Mouse (Mus musculus): ENCODE measurements around the gene B4galt2. TPM values are rescaled to one million over a fixed set of nuclear protein-coding genes. Genes with fewer than 3 reads are reported as not detected.

Gene B4galt2
- 24.7 and 27.2 TPM in 2 replicates for polyA plus RNA-seq (2016; fragmentation: Nextera tagmentation; extraction: Ambion mirVana)

- peaks cover 56% of the 10 kb centered on the region for H3K36me3 ChIP-seq (replicated peaks)
- H3K4me1 ChIP-seq: peaks cover 65% of the 10 kb centered on the region
- peak; percentile 82 for DNase-seq (ENCODE audit: low spot score)
- no peaks in the 10 kb centered on the region for H3K27me3 ChIP-seq (replicated peaks; ENCODE audit: low read depth, poor library complexity, severe bottlenecking)
- under 1% methylated on average over 101 of the region's 103 CpGs for WGBS
- H3K4me3 ChIP-seq: peak within 1 kb of the TSS; percentile 94
- no peaks in the 10 kb centered on the region for H3K9me3 ChIP-seq
- H3K27ac ChIP-seq (replicated peaks): peak within 1 kb of the TSS; percentile 95
Observed at GRCm38 (mm10) chr4:117882701-117883691, at the start of gene B4galt2. Gene B4galt2, minus strand, starts transcription at chr4:117883487.

- H3K9me3 ChIP-seq: no peaks in the 10 kb centered on the region
- H3K27me3 ChIP-seq (replicated peaks; ENCODE audit: low read depth, poor library complexity, severe bottlenecking): peaks cover 70% of the 10 kb centered on the region
- under 1% methylated on average over 33 of the region's 33 CpGs for WGBS
- H3K27ac ChIP-seq (replicated peaks): peak within 1 kb of the TSS; percentile 70
- peaks cover 4% of the 10 kb centered on the region for H3K36me3 ChIP-seq (replicated peaks)
- peak; percentile 80 for DNase-seq (ENCODE audit: low spot score)
- H3K4me3 ChIP-seq: peak within 1 kb of the TSS; percentile 62
- H3K4me1 ChIP-seq: peaks cover 42% of the 10 kb centered on the region
Observed at GRCm38 (mm10) chr4:117929391-117929881, 46.1 kb upstream of the B4galt2 start, which contains the start of gene Artn. Gene Artn, minus strand, starts transcription at chr4:117929763.

GRCm38 (mm10) chr4:117928699-117929241, 45.5 kb upstream of the B4galt2 start:
- Histone ChIP-seq H3K4me1 (peaks cover 42% of the 10 kb centered on the region), H3K9me3 (no peaks in the 10 kb centered on the region), H3K4me3 (peak overlapping the region; percentile 62), H3K27ac (replicated peaks) (peak overlapping the region; percentile 70), H3K36me3 (replicated peaks) (peaks cover 4% of the 10 kb centered on the region), H3K27me3 (replicated peaks; ENCODE audit: low read depth, poor library complexity, severe bottlenecking) (peaks cover 77% of the 10 kb centered on the region)
- DNase-seq (ENCODE audit: low spot score): peak; percentile 56
- 3% methylated on average over 13 of the region's 13 CpGs for WGBS

- peaks cover 82% of the 10 kb centered on the region for H3K27me3 ChIP-seq (replicated peaks; ENCODE audit: low read depth, poor library complexity, severe bottlenecking)
- peak overlapping the region; percentile 62 for H3K4me3 ChIP-seq
- WGBS: 14% methylated on average over 6 of the region's 6 CpGs
- DNase-seq (ENCODE audit: low spot score): peak; percentile 83
- peaks cover 4% of the 10 kb centered on the region for H3K36me3 ChIP-seq (replicated peaks)
- H3K27ac ChIP-seq (replicated peaks): no peak overlapping the region
- H3K4me1 ChIP-seq: peaks cover 42% of the 10 kb centered on the region
- H3K9me3 ChIP-seq: no peaks in the 10 kb centered on the region
Observed at GRCm38 (mm10) chr4:117928234-117928633, 44.9 kb upstream of the B4galt2 start.

GRCm38 (mm10) chr4:117926545-117927482, 43.5 kb upstream of the B4galt2 start:
- Histone ChIP-seq H3K4me1 (peaks cover 42% of the 10 kb centered on the region), H3K9me3 (no peaks in the 10 kb centered on the region), H3K27me3 (replicated peaks; ENCODE audit: low read depth, poor library complexity, severe bottlenecking) (peaks cover 96% of the 10 kb centered on the region), H3K4me3 (peak overlapping the region; percentile 68), H3K36me3 (replicated peaks) (no peaks in the 10 kb centered on the region), H3K27ac (replicated peaks) (peak overlapping the region; percentile 65)
- WGBS: 1% methylated on average over 71 of the region's 71 CpGs
- peak; percentile 67 for DNase-seq (ENCODE audit: low spot score)

- no peaks in the 10 kb centered on the region for H3K9me3 ChIP-seq
- H3K4me1 ChIP-seq: peaks cover 37% of the 10 kb centered on the region
- DNase-seq (ENCODE audit: low spot score): no peak
- H3K4me3 ChIP-seq: no peak overlapping the region
- peaks cover 85% of the 10 kb centered on the region for H3K27me3 ChIP-seq (replicated peaks; ENCODE audit: low read depth, poor library complexity, severe bottlenecking)
- 55% methylated on average over 6 of the region's 6 CpGs for WGBS
- no peak overlapping the region for H3K27ac ChIP-seq (replicated peaks)
- no peaks in the 10 kb centered on the region for H3K36me3 ChIP-seq (replicated peaks)
Observed at GRCm38 (mm10) chr4:117924916-117925315, 41.6 kb upstream of the B4galt2 start.

GRCm38 (mm10) chr4:117923450-117923849, 40.2 kb upstream of the B4galt2 start:
- H3K4me1 ChIP-seq: peaks cover 23% of the 10 kb centered on the region
- no peak overlapping the region for H3K4me3 ChIP-seq
- no peaks in the 10 kb centered on the region for H3K36me3 ChIP-seq (replicated peaks)
- no peaks in the 10 kb centered on the region for H3K9me3 ChIP-seq
- peaks cover 70% of the 10 kb centered on the region for H3K27me3 ChIP-seq (replicated peaks; ENCODE audit: low read depth, poor library complexity, severe bottlenecking)
- no peak for DNase-seq (ENCODE audit: low spot score)
- 61% methylated on average over 2 of the region's 2 CpGs for WGBS
- H3K27ac ChIP-seq (replicated peaks): no peak overlapping the region

GRCm38 (mm10) chr4:117921358-117921757, 38.1 kb upstream of the B4galt2 start:
- H3K36me3 ChIP-seq (replicated peaks): no peaks in the 10 kb centered on the region
- peaks cover 49% of the 10 kb centered on the region for H3K27me3 ChIP-seq (replicated peaks; ENCODE audit: low read depth, poor library complexity, severe bottlenecking)
- H3K27ac ChIP-seq (replicated peaks): no peak overlapping the region
- 91% methylated on average over 2 of the region's 2 CpGs for WGBS
- H3K4me3 ChIP-seq: no peak overlapping the region
- peaks cover 2% of the 10 kb centered on the region for H3K4me1 ChIP-seq
- no peak for DNase-seq (ENCODE audit: low spot score)
- H3K9me3 ChIP-seq: no peaks in the 10 kb centered on the region

- WGBS: 93% methylated on average over 5 of the region's 5 CpGs
Observed at GRCm38 (mm10) chr4:117918762-117919161, 35.5 kb upstream of the B4galt2 start.

GRCm38 (mm10) chr4:117918261-117918660, 35.0 kb upstream of the B4galt2 start:
- no peak for DNase-seq (ENCODE audit: low spot score)
- Histone ChIP-seq H3K27ac (replicated peaks) (no peak overlapping the region), H3K4me3 (no peak overlapping the region), H3K36me3 (replicated peaks) (no peaks in the 10 kb centered on the region), H3K27me3 (replicated peaks; ENCODE audit: low read depth, poor library complexity, severe bottlenecking) (peaks cover 18% of the 10 kb centered on the region), H3K4me1 (peaks cover 17% of the 10 kb centered on the region), H3K9me3 (no peaks in the 10 kb centered on the region)
- 85% methylated on average over 3 of the region's 3 CpGs for WGBS

More at GRCm38 (mm10) chr4:117918762-117919161, 35.5 kb upstream of the B4galt2 start:
- Histone ChIP-seq H3K9me3 (no peaks in the 10 kb centered on the region), H3K27ac (replicated peaks) (no peak overlapping the region), H3K4me3 (no peak overlapping the region), H3K36me3 (replicated peaks) (no peaks in the 10 kb centered on the region), H3K27me3 (replicated peaks; ENCODE audit: low read depth, poor library complexity, severe bottlenecking) (peaks cover 23% of the 10 kb centered on the region), H3K4me1 (peaks cover 12% of the 10 kb centered on the region)
- DNase-seq (ENCODE audit: low spot score): no peak

- H3K36me3 ChIP-seq (replicated peaks): peaks cover under 1% of the 10 kb centered on the region; the same call in 1 of the 2 replicates
- no peak overlapping the region for H3K4me3 ChIP-seq
- no peaks in the 10 kb centered on the region for H3K9me3 ChIP-seq
- 89% methylated on average over 4 of the region's 4 CpGs for WGBS
- H3K27ac ChIP-seq (replicated peaks): no peak overlapping the region
- no peak for DNase-seq (ENCODE audit: low spot score)
- H3K4me1 ChIP-seq: peaks cover 22% of the 10 kb centered on the region
- H3K27me3 ChIP-seq (replicated peaks; ENCODE audit: low read depth, poor library complexity, severe bottlenecking): peaks cover 14% of the 10 kb centered on the region
Observed at GRCm38 (mm10) chr4:117917847-117918246, 34.6 kb upstream of the B4galt2 start.

GRCm38 (mm10) chr4:117917402-117917801, 34.1 kb upstream of the B4galt2 start:
- WGBS: 85% methylated on average over 4 of the region's 4 CpGs
- Histone ChIP-seq H3K36me3 (replicated peaks) (peaks cover 5% of the 10 kb centered on the region), H3K9me3 (no peaks in the 10 kb centered on the region), H3K4me1 (peaks cover 26% of the 10 kb centered on the region), H3K27ac (replicated peaks) (no peak overlapping the region), H3K27me3 (replicated peaks; ENCODE audit: low read depth, poor library complexity, severe bottlenecking) (peaks cover 10% of the 10 kb centered on the region), H3K4me3 (no peak overlapping the region)
- no peak for DNase-seq (ENCODE audit: low spot score)

Data from embryonic facial prominence, embryonic 10.5 days (tissue).